Mouse (Mus musculus) stomach, postnatal 0 days (tissue): ENCODE results near the gene Prdx5. TPM values are rescaled to one million over a fixed set of nuclear protein-coding genes. Genes with fewer than 3 reads are reported as not detected.
A peak's percentile ranks its signal among the peaks of the same experiment; 100 is the strongest.

Experiments used
- ATAC-seq: fragments of 200-750 bp; cut with Nextera tagmentation; 2 replicates; pipeline ENCODE4 v1.8.0; 2017; ENCODE audit not compliant: low FRiP score, low TSS enrichment
- DNase-seq: peaks from one replicate; pipeline ENCODE4 v3.0.0-alpha.2; 2016; ENCODE audit warnings: low spot score
- H3K27ac ChIP-seq: fragments of 300-500 bp; sonication (generic); replicated peaks from 2 replicates; pipeline ENCODE4 v1.5.1; 2014; ENCODE audit warnings: mild to moderate bottlenecking, control low read depth
- H3K27me3 ChIP-seq: fragments of 300-500 bp; sonication (generic); 2 replicates; pipeline ENCODE4 v1.6.1; 2014; ENCODE audit warnings: low read length; ENCODE audit not compliant: control insufficient read depth, insufficient read depth
- H3K36me3 ChIP-seq: fragments of 300-500 bp; sonication (generic); 2 replicates; pipeline ENCODE4 v1.6.1; 2014; ENCODE audit warnings: low read length, mixed read lengths; ENCODE audit not compliant: control insufficient read depth, insufficient read depth
- H3K4me1 ChIP-seq: fragments of 300-500 bp; sonication (generic); replicated peaks from 2 replicates; pipeline ENCODE4 v1.6.1; 2014; ENCODE audit warnings: antibody characterized with exemption; ENCODE audit not compliant: control insufficient read depth, insufficient read depth
- H3K4me2 ChIP-seq: fragments of 300-500 bp; sonication (generic); replicated peaks from 2 replicates; pipeline ENCODE4 v1.6.1; 2014; ENCODE audit warnings: low read depth, mild to moderate bottlenecking, control low read depth, moderate library complexity
- H3K4me3 ChIP-seq: fragments of 300-500 bp; sonication (generic); 2 replicates; pipeline ENCODE4 v1.5.1; 2014; ENCODE audit warnings: low read depth, low read length, control low read depth
- H3K9ac ChIP-seq: fragments of 300-500 bp; sonication (generic); 2 replicates; pipeline ENCODE4 v1.6.1; 2014; ENCODE audit warnings: mild to moderate bottlenecking, low read length, control low read depth, mixed read lengths
- H3K9me3 ChIP-seq: fragments of 300-500 bp; sonication (generic); 2 replicates; pipeline ENCODE4 v1.6.1; 2016; ENCODE audit warnings: low read length; ENCODE audit not compliant: control insufficient read depth
- CTCF ChIP-seq: IDR thresholded peaks from 2 replicates; pipeline ENCODE4 v1.5.1; 2016; ENCODE audit warnings: antibody characterized with exemption, low read depth, mild to moderate bottlenecking, moderate library complexity
- EP300 ChIP-seq: optimal IDR thresholded peaks from 2 replicates; pipeline ENCODE3; 2016; ENCODE audit warnings: antibody characterized with exemption
- WGBS: fragments of 180-500 bp; shearing (Covaris S2); extraction: QIAGEN DNeasy Blood & Tissue Kit; methylation state at CpG from one replicate; pipeline ENCODE4 v1.1.7; 2014; 5-methylcytosine and 5-hydroxymethylcytosine counted together
- polyA plus RNA-seq: library from polyadenylated mRNA; unstranded; fragments of >200 nt; fragmentation: Nextera tagmentation; extraction: Ambion mirVana; gene quantifications from 2 replicates; pipeline ENCODE4 v1.2.1, GENCODE M21; 2015

Gene Prdx5
- polyA plus RNA-seq, 1 experiment from 2014 or later = 537 TPM

GRCm38 (mm10) chr19:6919876-6920740 lies 10.2 kb upstream of the Prdx5 start:
- peak overlapping the region; percentile 95 for H3K27ac ChIP-seq
- H3K36me3 ChIP-seq = no peaks in the 10 kb centered on the region
- H3K9ac ChIP-seq = peak overlapping the region; percentile 79
- H3K27me3 ChIP-seq = no peaks in the 10 kb centered on the region
- no peak for TF ChIP-seq EP300
- no peak for TF ChIP-seq CTCF
- 39% methylated on average over 8 of the region's 8 CpGs for WGBS
- DNase-seq (peak; percentile 53), ATAC-seq (no peak)
- no peaks in the 10 kb centered on the region for H3K9me3 ChIP-seq
- peak overlapping the region; percentile 75 for H3K4me3 ChIP-seq
- H3K4me2 ChIP-seq = peak overlapping the region; percentile 87
- peaks cover 10% of the 10 kb centered on the region for H3K4me1 ChIP-seq

- Histone ChIP-seq H3K27ac (no peak overlapping the region), H3K4me2 (no peak overlapping the region), H3K9me3 (no peaks in the 10 kb centered on the region), H3K9ac (no peak overlapping the region), H3K4me1 (peaks cover 7% of the 10 kb centered on the region; the same call in 1 of the 2 replicates), H3K4me3 (no peak overlapping the region), H3K27me3 (no peaks in the 10 kb centered on the region), H3K36me3 (no peaks in the 10 kb centered on the region)
- peak; percentile 13 for DNase-seq
- TF ChIP-seq CTCF (no peak), EP300 (no peak)
- no peak for ATAC-seq
Measured at GRCm38 (mm10) chr19:6919431-6919830, 9.5 kb upstream of the Prdx5 start.

DNA sequence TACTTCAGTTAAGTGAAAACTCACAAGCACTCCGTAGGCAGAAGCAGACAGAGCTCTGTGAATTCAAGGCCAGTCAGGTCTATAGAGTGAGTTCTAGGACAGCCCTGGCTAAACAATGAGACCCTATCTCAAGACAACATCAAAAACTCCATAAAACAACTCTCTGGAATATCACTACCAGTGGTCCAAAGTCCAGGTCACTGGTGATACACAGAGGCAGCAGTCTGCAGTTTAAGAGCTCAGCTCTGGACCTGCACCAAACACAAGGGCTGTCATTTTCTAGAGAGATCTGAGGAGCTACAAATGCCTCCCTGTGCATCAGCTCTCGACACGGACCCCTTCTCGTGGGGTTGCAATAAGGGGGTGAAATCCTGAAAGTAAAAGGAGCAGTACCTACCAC lies 8.4 kb upstream of the Prdx5 start:
- Histone ChIP-seq H3K9me3 (no peaks in the 10 kb centered on the region), H3K27ac (no peak overlapping the region), H3K27me3 (no peaks in the 10 kb centered on the region), H3K4me1 (peaks cover 7% of the 10 kb centered on the region; the same call in 1 of the 2 replicates), H3K36me3 (no peaks in the 10 kb centered on the region), H3K4me3 (no peak overlapping the region), H3K9ac (no peak overlapping the region), H3K4me2 (no peak overlapping the region)
- DNase-seq (peak; percentile 15), ATAC-seq (no peak)
- WGBS = 78% methylated on average over 4 of the region's 4 CpGs
- no peak for TF ChIP-seq EP300
- TF ChIP-seq CTCF = no peak

- no peak overlapping the region for H3K4me2 ChIP-seq
- H3K4me3 ChIP-seq = no peak overlapping the region
- H3K27ac ChIP-seq = no peak overlapping the region
- no peaks in the 10 kb centered on the region for H3K27me3 ChIP-seq
- WGBS = 62% methylated on average over 4 of the region's 4 CpGs
- peaks cover 11% of the 10 kb centered on the region for H3K36me3 ChIP-seq
- no peaks in the 10 kb centered on the region for H3K9me3 ChIP-seq
- TF ChIP-seq CTCF (no peak), EP300 (no peak)
- DNase-seq (no peak), ATAC-seq (no peak)
- H3K4me1 ChIP-seq = peaks cover 3% of the 10 kb centered on the region; the same call in 1 of the 2 replicates
- H3K9ac ChIP-seq = no peak overlapping the region
Measured at GRCm38 (mm10) chr19:6916496-6916895, 6.6 kb upstream of the Prdx5 start.

DNA sequence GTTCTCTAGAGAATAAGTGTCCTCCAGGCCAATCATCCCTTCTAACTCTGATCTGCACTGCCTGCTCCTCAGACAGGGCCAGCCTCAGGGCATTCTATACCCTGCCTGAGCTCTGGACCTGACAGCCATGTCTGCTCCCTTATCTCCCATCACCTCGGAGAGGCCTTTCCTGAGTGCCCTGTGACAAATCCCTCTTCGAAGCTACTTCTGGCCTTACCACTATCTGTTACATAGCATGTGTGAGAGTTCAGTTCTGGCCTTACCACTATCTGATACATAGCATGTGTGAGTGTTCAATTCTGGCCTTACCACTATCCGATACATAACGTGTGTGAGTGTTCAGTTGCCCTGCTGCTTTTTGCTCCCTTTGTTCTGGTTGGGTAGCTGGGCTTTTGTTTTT lies 5.4 kb upstream of the Prdx5 start:
- H3K9ac ChIP-seq = no peak overlapping the region
- no peaks in the 10 kb centered on the region for H3K9me3 ChIP-seq
- DNase-seq = no peak
- H3K4me3 ChIP-seq = no peak overlapping the region
- H3K36me3 ChIP-seq = peaks cover 15% of the 10 kb centered on the region
- no peak overlapping the region for H3K4me2 ChIP-seq
- H3K27me3 ChIP-seq = no peaks in the 10 kb centered on the region
- no peak overlapping the region for H3K27ac ChIP-seq
- no peak for ATAC-seq
- WGBS = 79% methylated on average over 4 of the region's 4 CpGs
- H3K4me1 ChIP-seq = peaks cover 3% of the 10 kb centered on the region; the same call in 1 of the 2 replicates
- TF ChIP-seq EP300 (no peak), CTCF (no peak)

- H3K4me3 ChIP-seq = no peak overlapping the region
- no peak for ATAC-seq
- TF ChIP-seq CTCF (no peak), EP300 (no peak)
- H3K27me3 ChIP-seq = no peaks in the 10 kb centered on the region
- no peaks in the 10 kb centered on the region for H3K4me1 ChIP-seq
- H3K9ac ChIP-seq = no peak overlapping the region
- H3K27ac ChIP-seq = 0 out of 2 replicates have a peak overlapping the region, but pooled peaks have one; percentile 18
- H3K9me3 ChIP-seq = no peaks in the 10 kb centered on the region
- H3K4me2 ChIP-seq = no peak overlapping the region
- WGBS = 93% methylated on average over 9 of the region's 9 CpGs
- no peak for DNase-seq
- peaks cover 15% of the 10 kb centered on the region for H3K36me3 ChIP-seq
Measured at GRCm38 (mm10) chr19:6914540-6914939, 4.6 kb upstream of the Prdx5 start.
